Mouse (Mus musculus) neural tube, embryonic 15.5 days (tissue): ENCODE results near the gene Snrpc. TPM values are rescaled to one million over a fixed set of nuclear protein-coding genes. Genes with fewer than 3 reads are reported as not detected.

Experiments used
- ATAC-seq: fragments of 200-750 bp; cut with Nextera tagmentation; 2 replicates; pipeline ENCODE4 v1.8.0; 2017; ENCODE audit warnings: mild to moderate bottlenecking, moderate TSS enrichment, moderate library complexity; ENCODE audit not compliant: low FRiP score
- H3K27ac ChIP-seq: fragments of 300-500 bp; sonication (generic); replicated peaks from 2 replicates; pipeline ENCODE4 v1.5.1; 2015; ENCODE audit warnings: mild to moderate bottlenecking, inconsistent platforms
- H3K27me3 ChIP-seq: fragments of 300-500 bp; sonication (generic); replicated peaks from 2 replicates; pipeline ENCODE4 v1.6.1; 2015; ENCODE audit warnings: inconsistent platforms
- H3K36me3 ChIP-seq: fragments of 300-500 bp; sonication (generic); 2 replicates; pipeline ENCODE4 v1.6.1; 2015; ENCODE audit warnings: inconsistent platforms
- H3K4me1 ChIP-seq: fragments of 300-500 bp; sonication (generic); 2 replicates; pipeline ENCODE4 v1.6.1; 2015; ENCODE audit warnings: inconsistent platforms
- H3K4me2 ChIP-seq: fragments of 300-500 bp; sonication (generic); 2 replicates; pipeline ENCODE4 v1.6.1; 2015; ENCODE audit warnings: inconsistent platforms, mild to moderate bottlenecking, moderate library complexity
- H3K4me3 ChIP-seq: fragments of 300-500 bp; sonication (generic); replicated peaks from 2 replicates; pipeline ENCODE4 v1.5.1; 2015; ENCODE audit warnings: mild to moderate bottlenecking, inconsistent platforms
- H3K9ac ChIP-seq: fragments of 300-500 bp; sonication (generic); replicated peaks from 2 replicates; pipeline ENCODE4 v1.6.1; 2015; ENCODE audit warnings: mild to moderate bottlenecking, inconsistent platforms
- H3K9me3 ChIP-seq: fragments of 300-500 bp; sonication (generic); replicated peaks from 2 replicates; pipeline ENCODE4 v1.6.1; 2016; ENCODE audit warnings: inconsistent platforms
- WGBS: fragments of 180-500 bp; shearing (Covaris S2); methylation state at CpG from one replicate; pipeline ENCODE4 v1.1.7; 2015; ENCODE audit warnings: mixed read lengths; 5-methylcytosine and 5-hydroxymethylcytosine counted together
- polyA plus RNA-seq: library from polyadenylated mRNA; unstranded; fragments of >200 nt; fragmentation: Nextera tagmentation; extraction: Ambion mirVana; gene quantifications from 2 replicates; pipeline ENCODE4 v1.2.1, GENCODE M21; 2015

Snrpc gene
- polyA plus RNA-seq, 1 experiment from 2014 or later, result 211 TPM

DNA sequence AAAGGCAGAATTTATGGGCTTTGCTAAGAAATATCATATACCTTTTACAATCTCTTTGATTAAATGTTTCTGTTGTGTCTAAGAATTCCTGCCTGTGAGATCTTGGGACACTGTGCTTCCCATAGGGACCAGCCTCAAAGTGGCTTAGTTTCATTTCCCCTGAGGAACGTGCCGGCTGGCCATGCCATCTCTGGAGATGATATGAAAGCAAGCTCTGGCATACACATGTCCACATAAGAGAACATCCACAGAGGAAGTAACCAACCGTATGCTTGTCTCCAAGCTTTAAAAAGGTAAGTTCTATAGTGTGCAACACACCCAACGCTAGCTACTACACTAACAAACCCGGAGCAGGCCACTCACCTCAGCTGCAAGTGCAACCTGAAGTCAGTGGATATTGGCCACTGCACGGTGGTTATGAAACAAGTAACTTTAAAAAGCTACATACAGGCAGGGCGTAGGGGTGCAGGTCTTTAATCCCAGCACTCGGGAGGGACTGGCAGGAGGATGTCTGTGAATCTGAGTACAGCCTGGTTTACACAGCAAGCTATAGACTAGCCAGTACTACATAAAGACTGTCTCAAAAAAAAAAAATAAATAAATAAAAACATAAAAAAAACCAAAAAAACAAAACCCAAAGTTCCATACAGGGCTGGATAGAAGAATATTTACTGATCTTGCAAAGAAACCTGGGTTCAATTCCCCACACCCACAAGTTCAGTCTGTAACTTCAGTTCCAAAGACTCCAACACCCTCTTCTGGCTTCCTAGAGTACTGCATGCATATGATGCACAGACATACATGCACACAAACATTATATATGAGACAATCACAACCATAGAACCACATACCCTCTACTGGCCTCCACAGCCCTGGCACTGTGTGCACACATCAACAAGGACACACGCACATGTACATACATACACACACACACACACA lies 37.0 kb upstream of the Snrpc start:
- WGBS, result 86% methylated on average over 9 of the region's 9 CpGs
- Histone ChIP-seq H3K4me2 (no peak overlapping the region), H3K27me3 (no peaks in the 10 kb centered on the region), H3K4me3 (no peak overlapping the region), H3K9me3 (no peaks in the 10 kb centered on the region), H3K9ac (no peak overlapping the region), H3K36me3 (no peaks in the 10 kb centered on the region), H3K4me1 (peaks cover 38% of the 10 kb centered on the region), H3K27ac (no peak overlapping the region)
- ATAC-seq, result no peak

DNA sequence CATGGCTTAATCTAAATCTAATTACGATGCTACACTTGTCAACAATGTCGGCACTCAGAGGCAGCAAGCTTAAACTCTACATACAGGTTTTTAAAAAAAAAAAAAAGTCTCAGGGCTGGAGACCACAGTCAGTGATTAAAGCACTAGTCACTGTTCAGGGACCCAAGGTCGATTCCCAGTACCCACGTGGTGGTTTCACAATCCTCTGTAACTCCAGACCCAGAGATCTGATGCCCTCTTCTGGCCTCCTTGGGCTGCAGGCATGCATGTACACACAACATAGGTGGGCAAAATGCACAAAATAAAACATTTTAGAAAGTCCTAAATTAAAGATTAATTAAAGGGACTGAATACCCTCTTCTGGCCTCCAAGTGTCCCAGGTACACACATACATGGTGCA lies 34.2 kb upstream of the Snrpc start:
- no peaks in the 10 kb centered on the region for H3K27me3 ChIP-seq
- H3K9ac ChIP-seq, result no peak overlapping the region
- no peaks in the 10 kb centered on the region for H3K9me3 ChIP-seq
- H3K36me3 ChIP-seq, result no peaks in the 10 kb centered on the region
- H3K4me1 ChIP-seq, result peaks cover 16% of the 10 kb centered on the region
- H3K27ac ChIP-seq, result no peak overlapping the region
- H3K4me2 ChIP-seq, result no peak overlapping the region
- 69% methylated on average over 4 of the region's 4 CpGs for WGBS
- H3K4me3 ChIP-seq, result no peak overlapping the region
- no peak for ATAC-seq

DNA sequence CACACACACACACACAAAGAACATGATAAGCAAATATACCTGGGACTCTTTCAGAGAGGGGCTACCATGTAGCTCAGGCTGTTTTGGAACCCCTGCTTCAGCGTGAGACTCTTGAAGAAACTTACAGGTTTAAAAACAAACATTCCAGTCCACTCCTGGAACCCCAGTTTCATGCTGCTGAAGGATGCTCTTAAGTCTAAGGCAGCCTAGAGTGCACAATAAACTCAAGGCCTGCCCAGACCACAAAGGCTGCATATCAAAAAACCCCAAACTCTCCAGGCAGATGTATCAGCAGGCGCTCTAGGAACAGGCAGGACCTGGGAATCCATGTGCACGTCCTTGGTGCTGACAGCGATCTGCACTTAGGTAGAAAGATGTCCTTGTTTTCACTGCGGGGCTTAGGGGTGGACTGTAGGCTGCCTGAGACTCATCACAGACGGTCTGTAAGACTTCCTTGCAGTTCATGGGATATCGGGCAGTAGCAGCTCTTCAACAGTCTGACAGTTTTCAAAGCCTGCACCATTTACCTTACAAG lies 33.7 kb upstream of the Snrpc start:
- H3K4me2 ChIP-seq, result no peak overlapping the region
- H3K4me3 ChIP-seq, result no peak overlapping the region
- H3K27me3 ChIP-seq, result no peaks in the 10 kb centered on the region
- H3K27ac ChIP-seq, result no peak overlapping the region
- no peak overlapping the region for H3K9ac ChIP-seq
- peaks cover 16% of the 10 kb centered on the region for H3K4me1 ChIP-seq
- no peak for ATAC-seq
- H3K9me3 ChIP-seq, result no peaks in the 10 kb centered on the region
- 86% methylated on average over 7 of the region's 7 CpGs for WGBS
- no peaks in the 10 kb centered on the region for H3K36me3 ChIP-seq

GRCm38 (mm10) chr17:27804803-27805770 lies 32.9 kb upstream of the Snrpc start:
- 0 out of 2 replicates have a peak, but pooled peaks cover 12% of the 10 kb centered on the region for H3K4me1 ChIP-seq
- no peak for ATAC-seq

DNA sequence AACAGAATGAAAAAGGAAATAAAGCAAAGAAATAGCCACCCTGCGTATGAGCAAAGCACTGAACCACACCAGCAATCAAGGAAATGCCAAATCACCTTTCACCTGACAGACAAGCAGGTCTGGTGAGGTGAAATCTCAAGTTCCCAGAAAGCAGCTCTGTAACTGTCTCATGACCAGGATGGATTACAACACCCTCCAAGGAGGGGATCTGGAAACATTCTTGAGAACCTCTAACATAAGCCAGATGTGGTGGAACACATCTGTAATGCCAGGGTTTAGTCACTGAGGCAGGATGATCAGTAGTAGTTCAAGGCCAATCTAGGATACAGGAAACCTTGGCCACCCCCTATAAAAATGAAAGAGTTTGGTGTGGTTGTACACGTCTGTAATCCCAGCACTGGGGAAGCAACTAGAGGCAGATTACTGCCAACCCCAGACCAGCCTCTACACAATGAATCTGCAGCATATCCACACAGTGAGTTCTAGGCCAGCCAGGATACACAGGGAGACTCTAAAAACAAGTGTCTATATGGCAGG lies 30.3 kb upstream of the Snrpc start:
- no peak overlapping the region for H3K4me3 ChIP-seq
- no peak for ATAC-seq
- no peaks in the 10 kb centered on the region for H3K9me3 ChIP-seq
- H3K9ac ChIP-seq, result no peak overlapping the region
- H3K36me3 ChIP-seq, result no peaks in the 10 kb centered on the region
- H3K27me3 ChIP-seq, result no peaks in the 10 kb centered on the region
- H3K27ac ChIP-seq, result no peak overlapping the region
- 91% methylated on average over 2 of the region's 2 CpGs for WGBS
- H3K4me1 ChIP-seq, result 0 out of 2 replicates have a peak, but pooled peaks cover 9% of the 10 kb centered on the region
- no peak overlapping the region for H3K4me2 ChIP-seq

More at GRCm38 (mm10) chr17:27804803-27805770, 32.9 kb upstream of the Snrpc start:
- Histone ChIP-seq H3K27me3 (no peaks in the 10 kb centered on the region), H3K4me2 (no peak overlapping the region), H3K9me3 (no peaks in the 10 kb centered on the region), H3K9ac (no peak overlapping the region), H3K36me3 (no peaks in the 10 kb centered on the region), H3K4me3 (no peak overlapping the region), H3K27ac (no peak overlapping the region)
- WGBS, result 90% methylated on average over 10 of the region's 10 CpGs

DNA sequence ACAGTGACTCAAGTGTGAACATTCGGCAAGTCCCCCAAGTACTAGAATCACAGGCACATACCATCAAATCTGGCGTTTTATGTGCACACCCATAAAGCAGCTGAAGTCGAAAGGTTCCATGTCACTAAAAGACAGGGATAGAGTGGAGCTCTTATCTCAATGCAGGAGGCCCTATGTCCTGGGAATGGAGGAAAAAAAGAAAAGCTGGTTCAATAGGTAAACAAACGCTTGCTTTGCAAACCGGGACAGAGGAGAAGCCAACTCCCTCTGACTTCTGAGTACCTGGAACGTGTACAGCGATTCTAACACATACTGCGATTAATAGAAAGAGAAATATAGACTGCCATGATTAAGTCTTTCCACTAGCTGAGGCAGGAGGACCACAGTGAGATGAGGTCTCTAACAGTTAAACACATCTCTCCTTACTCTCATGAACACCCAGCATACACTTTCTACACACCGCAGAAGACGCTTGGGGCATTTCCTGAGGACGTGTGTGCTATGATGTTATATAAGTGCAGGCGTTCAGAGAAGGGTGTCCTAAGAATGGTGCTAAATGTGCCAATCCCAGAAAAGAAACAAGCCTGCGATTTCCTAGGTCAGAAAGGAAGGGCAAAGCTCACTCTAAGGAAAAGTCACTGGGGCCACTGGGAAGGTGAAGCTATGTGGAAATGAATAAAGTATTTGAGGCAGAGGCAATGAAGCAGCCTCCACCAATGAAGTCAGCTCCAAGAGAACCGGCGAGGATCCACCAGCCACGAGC lies 27.2 kb upstream of the Snrpc start:
- WGBS, result 91% methylated on average over 16 of the region's 16 CpGs
- Histone ChIP-seq H3K4me2 (no peak overlapping the region), H3K27me3 (no peaks in the 10 kb centered on the region), H3K36me3 (0 out of 2 replicates have a peak, but pooled peaks cover 2% of the 10 kb centered on the region), H3K9ac (no peak overlapping the region), H3K4me3 (no peak overlapping the region), H3K9me3 (no peaks in the 10 kb centered on the region), H3K4me1 (no peaks in the 10 kb centered on the region), H3K27ac (no peak overlapping the region)
- ATAC-seq, result no peak

DNA sequence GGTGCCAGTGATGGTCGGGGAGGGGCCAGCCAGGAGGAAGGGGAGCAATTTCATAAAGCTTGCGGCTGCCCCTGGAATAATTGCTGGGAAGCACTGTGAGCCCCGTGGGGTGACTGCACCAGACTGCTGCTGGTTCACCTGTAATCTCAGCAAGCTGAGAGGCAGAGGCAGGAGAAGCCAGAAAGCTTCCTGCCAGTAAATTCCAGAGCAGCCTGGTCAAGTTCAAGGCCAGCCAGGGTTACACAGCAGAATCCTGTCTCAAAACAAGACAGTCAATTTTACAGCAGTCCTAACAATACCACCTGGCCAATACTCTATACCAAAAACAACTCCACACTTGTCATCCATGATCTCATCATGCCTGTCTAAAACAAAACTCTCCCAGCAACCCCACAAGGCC lies 26.0 kb upstream of the Snrpc start:
- no peak for ATAC-seq
- Histone ChIP-seq H3K9me3 (no peaks in the 10 kb centered on the region), H3K27me3 (no peaks in the 10 kb centered on the region), H3K4me3 (no peak overlapping the region), H3K27ac (no peak overlapping the region), H3K4me2 (no peak overlapping the region), H3K36me3 (0 out of 2 replicates have a peak, but pooled peaks cover 2% of the 10 kb centered on the region), H3K4me1 (no peaks in the 10 kb centered on the region), H3K9ac (no peak overlapping the region)
- WGBS, result 84% methylated on average over 3 of the region's 3 CpGs

- 0 out of 2 replicates have a peak, but pooled peaks cover 2% of the 10 kb centered on the region for H3K36me3 ChIP-seq
- H3K4me1 ChIP-seq, result peaks cover 21% of the 10 kb centered on the region
- no peaks in the 10 kb centered on the region for H3K9me3 ChIP-seq
- H3K9ac ChIP-seq, result no peak overlapping the region
- no peak for ATAC-seq
- no peaks in the 10 kb centered on the region for H3K27me3 ChIP-seq
- no peak overlapping the region for H3K4me2 ChIP-seq
- H3K4me3 ChIP-seq, result no peak overlapping the region
- no peak overlapping the region for H3K27ac ChIP-seq
These were observed 23.3 kb upstream of the Snrpc start for GRCm38 (mm10) chr17:27814606-27815005.

DNA sequence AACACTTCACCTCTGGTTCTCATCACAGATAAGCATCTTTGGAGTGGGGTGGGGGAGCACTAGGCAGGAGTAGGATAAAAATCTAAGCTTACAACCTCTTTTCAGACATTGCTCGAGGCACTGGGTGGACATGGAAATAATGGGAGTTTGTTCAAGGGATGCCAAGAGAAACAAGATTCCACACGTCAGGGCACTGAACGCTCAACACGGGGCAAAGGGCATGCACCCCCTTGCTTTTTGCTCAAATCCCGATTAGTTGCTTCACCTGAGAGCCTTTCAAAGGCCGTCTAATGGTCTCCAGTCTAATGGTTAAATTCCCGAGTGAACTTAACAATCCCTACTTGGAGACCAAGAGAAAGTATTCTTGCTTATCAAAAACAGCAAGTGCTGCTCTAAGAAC lies 18.9 kb upstream of the Snrpc start:
- Histone ChIP-seq H3K9me3 (no peaks in the 10 kb centered on the region), H3K4me1 (peaks cover 29% of the 10 kb centered on the region), H3K27ac (no peak overlapping the region), H3K4me3 (peak overlapping the region; percentile 99), H3K9ac (peak overlapping the region; percentile 94), H3K4me2 (peak overlapping the region; percentile 84), H3K27me3 (no peaks in the 10 kb centered on the region), H3K36me3 (0 out of 2 replicates have a peak, but pooled peaks cover 2% of the 10 kb centered on the region)
- WGBS, result 38% methylated on average over 7 of the region's 7 CpGs
- no peak for ATAC-seq

DNA sequence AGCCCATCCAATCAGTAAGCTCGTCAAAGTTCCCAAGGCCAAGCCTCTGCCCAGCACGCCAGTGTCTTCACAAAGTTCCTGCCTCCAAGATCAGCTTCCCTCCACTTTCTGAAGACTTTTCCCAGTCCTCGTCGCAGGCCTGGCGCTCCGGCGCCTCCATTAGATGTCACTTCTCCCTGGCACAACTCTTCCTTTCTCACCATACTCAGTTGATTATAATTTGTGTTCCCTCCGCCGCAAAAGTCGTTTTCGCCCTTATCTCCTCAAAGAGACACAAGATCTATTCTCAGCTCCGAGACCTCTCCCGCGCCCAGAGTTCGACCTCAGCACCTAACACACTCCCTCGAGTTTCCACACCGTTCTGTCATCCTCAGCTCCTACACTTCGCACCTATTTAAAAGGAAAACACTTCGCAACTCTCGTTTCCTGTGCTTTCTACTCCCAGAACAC lies 18.4 kb upstream of the Snrpc start:
- H3K4me2 ChIP-seq, result peak overlapping the region; percentile 84
- H3K4me3 ChIP-seq, result peak overlapping the region; percentile 99
- WGBS, result 1% methylated on average over 20 of the region's 20 CpGs
- H3K9me3 ChIP-seq, result no peaks in the 10 kb centered on the region
- H3K27ac ChIP-seq, result peak overlapping the region; percentile 87
- peak overlapping the region; percentile 94 for H3K9ac ChIP-seq
- H3K4me1 ChIP-seq, result peaks cover 29% of the 10 kb centered on the region
- H3K36me3 ChIP-seq, result 0 out of 2 replicates have a peak, but pooled peaks cover 2% of the 10 kb centered on the region
- no peak for ATAC-seq
- no peaks in the 10 kb centered on the region for H3K27me3 ChIP-seq
